Mouse (Mus musculus): ENCODE measurements around the gene Igsf11.

Gene Igsf11

GRCm38 (mm10) chr16:38892371-38892770 lies at the start of gene Igsf11:
Igsf11 (plus strand) TSS chr16:38892671.
- no peak for DNase-seq

- peak; percentile 14 for DNase-seq
Observed at GRCm38 (mm10) chr16:38858120-38858749, 34.2 kb upstream of the Igsf11 start.

GRCm38 (mm10) chr16:38860548-38860947 lies 31.9 kb upstream of the Igsf11 start:
- DNase-seq = no peak

GRCm38 (mm10) chr16:38864358-38864757 lies 28.1 kb upstream of the Igsf11 start:
- no peak for DNase-seq

- DNase-seq = no peak
Observed at GRCm38 (mm10) chr16:38873231-38873630, 19.2 kb upstream of the Igsf11 start.

- DNase-seq = no peak
Observed at GRCm38 (mm10) chr16:38874481-38874880, 18.0 kb upstream of the Igsf11 start.

- no peak for DNase-seq
Observed at GRCm38 (mm10) chr16:38898816-38899425, 6.5 kb downstream of the Igsf11 start.

- DNase-seq = no peak
Observed at GRCm38 (mm10) chr16:38900024-38900423, 7.6 kb downstream of the Igsf11 start.

GRCm38 (mm10) chr16:38902111-38902778 lies 9.8 kb downstream of the Igsf11 start:
- peak; percentile 89 for DNase-seq

- no peak for DNase-seq
Observed at GRCm38 (mm10) chr16:38903020-38903419, 10.5 kb downstream of the Igsf11 start.

GRCm38 (mm10) chr16:38904202-38904601 lies 11.7 kb downstream of the Igsf11 start:
- no peak for DNase-seq

GRCm38 (mm10) chr16:38905911-38906310 lies 13.4 kb downstream of the Igsf11 start:
- no peak for DNase-seq

- DNase-seq = no peak
Observed at GRCm38 (mm10) chr16:38908304-38908703, 15.8 kb downstream of the Igsf11 start.

GRCm38 (mm10) chr16:38909506-38909905 lies 17.0 kb downstream of the Igsf11 start:
- no peak for DNase-seq

- no peak for DNase-seq
Observed at GRCm38 (mm10) chr16:38910088-38910487, 17.6 kb downstream of the Igsf11 start.

- no peak for DNase-seq
Observed at GRCm38 (mm10) chr16:38915451-38915850, 23.0 kb downstream of the Igsf11 start.

GRCm38 (mm10) chr16:38916053-38916786 lies 23.7 kb downstream of the Igsf11 start:
- DNase-seq = no peak

- DNase-seq = no peak
Observed at GRCm38 (mm10) chr16:38916885-38917284, 24.4 kb downstream of the Igsf11 start.

- no peak for DNase-seq
Observed at GRCm38 (mm10) chr16:38918121-38918520, 25.6 kb downstream of the Igsf11 start.

GRCm38 (mm10) chr16:38920488-38920887 lies 28.0 kb downstream of the Igsf11 start:
- no peak for DNase-seq

- no peak for DNase-seq
Observed at GRCm38 (mm10) chr16:38924940-38925339, 32.5 kb downstream of the Igsf11 start.

- no peak for DNase-seq
Observed at GRCm38 (mm10) chr16:38928760-38929159, 36.3 kb downstream of the Igsf11 start.

- no peak for DNase-seq
Observed at GRCm38 (mm10) chr16:38931519-38931918, 39.0 kb downstream of the Igsf11 start.

- no peak for DNase-seq
Observed at GRCm38 (mm10) chr16:38940805-38941204, 48.3 kb downstream of the Igsf11 start.

Data from thymus, postnatal 14 days (tissue).